Mouse (Mus musculus): ENCODE results near the gene Itpr1. TPM values are rescaled to one million over a fixed set of nuclear protein-coding genes. Genes with fewer than 3 reads are reported as not detected.

Itpr1 gene
- polyA plus RNA-seq, 2 experiments, result 10.7 to 17.1 TPM

DNA sequence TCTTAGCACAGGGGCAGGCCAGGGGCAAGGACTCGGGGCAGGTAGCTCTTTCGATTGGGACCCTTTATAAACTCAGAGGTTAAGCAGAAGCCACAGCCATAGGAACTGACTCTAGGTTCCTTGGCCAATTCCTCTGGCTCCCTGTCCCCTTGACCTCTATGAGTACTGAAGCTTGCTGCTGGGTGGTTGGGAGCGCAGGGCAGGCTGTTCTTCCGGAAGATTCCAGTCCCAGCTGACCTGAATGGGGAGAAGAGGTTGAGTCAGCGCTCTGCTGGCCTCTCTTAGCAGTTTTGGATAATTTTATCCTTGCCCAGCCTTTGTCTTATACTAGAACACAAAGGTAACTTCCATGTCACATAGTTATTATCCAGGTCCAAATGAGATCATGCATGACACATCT is 195.8 kb downstream of the Itpr1 start:
- Histone ChIP-seq H3K9me3 (ENCODE audit: control insufficient read depth, low read length) (no peaks in the 10 kb centered on the region), H3K27ac (replicated peaks; ENCODE audit: low read depth, low read length) (no peak overlapping the region), H3K9ac (ENCODE audit: low read depth, low read length, severe bottlenecking) (no peak overlapping the region), H3K4me3 (replicated peaks; ENCODE audit: low read length) (no peak overlapping the region), H3K4me1 (ENCODE audit: control insufficient read depth, insufficient read depth, low read length) (no peaks in the 10 kb centered on the region), H3K27me3 (ENCODE audit: control insufficient read depth, insufficient read depth, low read length) (no peaks in the 10 kb centered on the region), H3K36me3 (ENCODE audit: control insufficient read depth, insufficient read depth, low read length) (peaks cover 17% of the 10 kb centered on the region), H3K4me2 (replicated peaks; ENCODE audit: low read depth, low read length, severe bottlenecking) (no peak overlapping the region)
- WGBS, result 96% methylated on average over 5 of the region's 5 CpGs
- TF ChIP-seq POLR2A (IDR thresholded peaks at IDR 0.05; ENCODE audit: borderline replicate concordance, extremely low read depth, insufficient read depth, insufficient read length), result no peak
- ATAC-seq (ENCODE audit: low FRiP score, low read depth), result no peak
- DNase-seq (ENCODE audit: low spot score), result no peak

DNA sequence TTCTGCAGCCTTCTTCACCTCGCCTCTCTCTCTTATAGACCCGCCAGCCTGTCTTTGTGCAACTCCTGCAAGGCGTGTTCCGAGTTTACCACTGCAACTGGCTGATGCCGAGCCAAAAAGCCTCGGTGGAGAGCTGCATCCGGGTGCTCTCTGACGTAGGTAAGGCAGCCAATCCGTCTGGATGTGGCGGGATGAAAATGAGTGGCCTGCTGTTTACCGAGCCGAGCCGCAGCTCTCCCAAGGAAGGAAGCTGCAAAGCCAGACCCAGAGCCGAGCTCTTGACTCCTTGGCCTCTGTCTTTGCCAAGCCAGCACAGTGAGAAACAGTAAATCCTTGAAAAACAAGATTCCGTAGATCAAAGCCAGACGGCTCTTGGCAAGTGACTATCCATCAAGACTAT is 197.9 kb downstream of the Itpr1 start:
- Histone ChIP-seq H3K27ac (replicated peaks; ENCODE audit: low read depth, low read length) (no peak overlapping the region), H3K4me2 (replicated peaks; ENCODE audit: low read depth, low read length, severe bottlenecking) (no peak overlapping the region), H3K4me1 (ENCODE audit: control insufficient read depth, insufficient read depth, low read length) (no peaks in the 10 kb centered on the region), H3K9me3 (ENCODE audit: control insufficient read depth, low read length) (no peaks in the 10 kb centered on the region), H3K36me3 (ENCODE audit: control insufficient read depth, insufficient read depth, low read length) (peaks cover 17% of the 10 kb centered on the region; the same call in 1 of the 2 replicates), H3K27me3 (ENCODE audit: control insufficient read depth, insufficient read depth, low read length) (no peaks in the 10 kb centered on the region), H3K4me3 (replicated peaks; ENCODE audit: low read length) (no peak overlapping the region), H3K9ac (ENCODE audit: low read depth, low read length, severe bottlenecking) (no peak overlapping the region)
- DNase-seq (ENCODE audit: low spot score) (no peak), ATAC-seq (ENCODE audit: low FRiP score, low read depth) (no peak)
- no peak for TF ChIP-seq POLR2A (IDR thresholded peaks at IDR 0.05; ENCODE audit: borderline replicate concordance, extremely low read depth, insufficient read depth, insufficient read length)
- 65% methylated on average over 16 of the region's 16 CpGs for WGBS

DNA sequence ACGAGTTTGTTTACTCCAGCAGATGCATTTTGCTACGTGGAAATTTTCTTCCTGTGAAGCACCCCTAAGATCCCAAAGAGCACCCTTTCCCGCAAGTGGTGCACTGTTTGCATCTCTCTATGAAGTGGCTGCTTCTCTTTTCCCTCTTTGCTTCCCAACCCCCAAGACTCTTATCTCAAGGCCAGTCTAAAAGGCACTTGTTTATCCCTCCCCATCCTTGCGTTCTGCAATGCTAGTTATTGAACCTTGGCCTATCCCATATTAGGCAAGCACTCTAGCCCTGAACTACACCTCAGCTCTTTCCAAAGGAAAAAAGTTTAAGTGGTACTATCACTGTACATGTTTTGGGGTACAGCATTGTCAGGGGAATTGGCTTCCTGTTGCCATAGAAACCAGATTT is 198.3 kb downstream of the Itpr1 start:
- H3K27ac ChIP-seq (replicated peaks; ENCODE audit: low read depth, low read length), result no peak overlapping the region
- 75% methylated on average over 4 of the region's 4 CpGs for WGBS
- no peak for DNase-seq (ENCODE audit: low spot score)

DNA sequence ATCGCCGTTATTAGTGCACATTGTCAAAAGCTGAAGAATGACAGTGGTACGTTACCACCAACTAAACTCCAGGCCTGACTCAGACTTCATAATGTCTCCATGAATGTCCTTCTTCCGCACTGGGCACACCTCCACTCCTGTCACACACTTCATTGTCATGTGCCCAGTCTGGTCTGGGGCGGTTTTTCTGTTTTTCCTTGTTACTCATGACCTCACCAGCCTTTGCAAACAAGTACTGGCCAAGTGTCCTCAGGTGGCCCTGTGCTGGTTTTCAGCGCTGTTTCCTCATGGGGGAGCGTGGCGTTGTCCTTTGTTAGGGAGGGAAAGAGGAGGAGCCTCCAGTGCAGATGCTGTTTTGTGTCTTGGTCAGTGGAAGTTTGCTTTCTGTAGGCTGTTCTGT is 200.1 kb downstream of the Itpr1 start:
- no peaks in the 10 kb centered on the region for H3K4me1 ChIP-seq (ENCODE audit: control insufficient read depth, insufficient read depth, low read length)
- ATAC-seq (ENCODE audit: low FRiP score, low read depth) (no peak), DNase-seq (ENCODE audit: low spot score) (no peak)
- no peak overlapping the region for H3K9ac ChIP-seq (ENCODE audit: low read depth, low read length, severe bottlenecking)
- H3K36me3 ChIP-seq (ENCODE audit: control insufficient read depth, insufficient read depth, low read length), result 0 out of 2 replicates have a peak, but pooled peaks cover 10% of the 10 kb centered on the region
- WGBS, result 94% methylated on average over 8 of the region's 8 CpGs
- no peaks in the 10 kb centered on the region for H3K9me3 ChIP-seq (ENCODE audit: control insufficient read depth, low read length)
- TF ChIP-seq POLR2A (IDR thresholded peaks at IDR 0.05; ENCODE audit: borderline replicate concordance, extremely low read depth, insufficient read depth, insufficient read length), result no peak
- H3K27me3 ChIP-seq (ENCODE audit: control insufficient read depth, insufficient read depth, low read length), result no peaks in the 10 kb centered on the region
- H3K4me3 ChIP-seq (replicated peaks; ENCODE audit: low read length), result no peak overlapping the region
- no peak overlapping the region for H3K27ac ChIP-seq (replicated peaks; ENCODE audit: low read depth, low read length)
- H3K4me2 ChIP-seq (replicated peaks; ENCODE audit: low read depth, low read length, severe bottlenecking), result no peak overlapping the region

More for the DNA sequence above, 198.3 kb downstream of the Itpr1 start:
- peaks cover 13% of the 10 kb centered on the region; the same call in 1 of the 2 replicates for H3K36me3 ChIP-seq (ENCODE audit: control insufficient read depth, insufficient read depth, low read length)
- ATAC-seq (ENCODE audit: low FRiP score, low read depth), result no peak
- TF ChIP-seq POLR2A (IDR thresholded peaks at IDR 0.05; ENCODE audit: borderline replicate concordance, extremely low read depth, insufficient read depth, insufficient read length), result no peak
- no peak overlapping the region for H3K4me3 ChIP-seq (replicated peaks; ENCODE audit: low read length)
- H3K9me3 ChIP-seq (ENCODE audit: control insufficient read depth, low read length), result no peaks in the 10 kb centered on the region
- H3K4me1 ChIP-seq (ENCODE audit: control insufficient read depth, insufficient read depth, low read length), result no peaks in the 10 kb centered on the region
- no peak overlapping the region for H3K4me2 ChIP-seq (replicated peaks; ENCODE audit: low read depth, low read length, severe bottlenecking)
- no peaks in the 10 kb centered on the region for H3K27me3 ChIP-seq (ENCODE audit: control insufficient read depth, insufficient read depth, low read length)
- no peak overlapping the region for H3K9ac ChIP-seq (ENCODE audit: low read depth, low read length, severe bottlenecking)

DNA sequence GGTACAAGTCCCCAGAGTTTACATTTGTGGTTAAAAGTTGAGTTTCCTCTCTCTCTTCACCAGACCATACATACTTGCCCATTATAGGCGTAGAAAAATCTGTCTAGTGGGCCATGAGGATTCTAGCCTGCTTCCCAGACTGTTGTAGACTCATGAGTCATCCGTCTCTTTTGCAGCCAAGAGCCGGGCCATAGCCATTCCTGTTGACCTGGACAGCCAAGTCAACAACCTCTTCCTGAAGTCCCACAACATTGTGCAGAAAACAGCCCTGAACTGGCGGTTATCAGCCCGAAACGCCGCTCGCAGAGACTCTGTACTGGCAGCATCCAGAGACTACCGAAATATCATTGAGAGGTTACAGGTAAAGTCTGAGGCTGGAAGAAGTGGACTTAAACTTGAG is 200.7 kb downstream of the Itpr1 start:
- WGBS, result 93% methylated on average over 9 of the region's 9 CpGs
- Histone ChIP-seq H3K4me2 (replicated peaks; ENCODE audit: low read depth, low read length, severe bottlenecking) (no peak overlapping the region), H3K4me3 (replicated peaks; ENCODE audit: low read length) (no peak overlapping the region), H3K4me1 (ENCODE audit: control insufficient read depth, insufficient read depth, low read length) (no peaks in the 10 kb centered on the region), H3K9me3 (ENCODE audit: control insufficient read depth, low read length) (no peaks in the 10 kb centered on the region), H3K27ac (replicated peaks; ENCODE audit: low read depth, low read length) (no peak overlapping the region), H3K9ac (ENCODE audit: low read depth, low read length, severe bottlenecking) (no peak overlapping the region), H3K27me3 (ENCODE audit: control insufficient read depth, insufficient read depth, low read length) (no peaks in the 10 kb centered on the region), H3K36me3 (ENCODE audit: control insufficient read depth, insufficient read depth, low read length) (peaks cover 10% of the 10 kb centered on the region; the same call in 1 of the 2 replicates)
- no peak for ATAC-seq (ENCODE audit: low FRiP score, low read depth)
- no peak for TF ChIP-seq POLR2A (IDR thresholded peaks at IDR 0.05; ENCODE audit: borderline replicate concordance, extremely low read depth, insufficient read depth, insufficient read length)
- DNase-seq (ENCODE audit: low spot score), result no peak

DNA sequence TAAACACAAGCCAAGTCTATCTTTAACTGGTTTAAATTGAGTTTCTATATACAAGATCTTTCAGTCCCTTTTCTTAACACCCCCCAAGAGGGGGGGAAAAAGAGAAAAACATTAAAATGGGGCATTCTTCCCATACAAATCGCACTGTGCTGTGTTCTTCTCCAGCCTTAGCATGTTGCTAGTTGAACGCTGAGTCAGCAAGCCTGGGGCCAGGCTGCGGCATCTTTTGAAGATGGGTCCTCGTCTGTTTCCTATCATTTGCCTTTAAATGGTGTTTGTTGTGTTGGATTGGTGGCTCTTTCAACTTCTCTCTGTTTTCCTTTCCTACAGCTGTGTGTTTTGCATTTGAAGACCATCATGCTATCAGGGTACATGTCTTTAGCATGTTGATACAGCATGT is 203.0 kb downstream of the Itpr1 start:
- WGBS, result 70% methylated on average over 4 of the region's 4 CpGs
- no peak overlapping the region for H3K9ac ChIP-seq (ENCODE audit: low read depth, low read length, severe bottlenecking)
- TF ChIP-seq POLR2A (IDR thresholded peaks at IDR 0.05; ENCODE audit: borderline replicate concordance, extremely low read depth, insufficient read depth, insufficient read length), result no peak

More for the DNA sequence above, 203.0 kb downstream of the Itpr1 start:
- Histone ChIP-seq H3K9me3 (ENCODE audit: control insufficient read depth, low read length) (no peaks in the 10 kb centered on the region), H3K4me3 (replicated peaks; ENCODE audit: low read length) (no peak overlapping the region), H3K27ac (replicated peaks; ENCODE audit: low read depth, low read length) (no peak overlapping the region), H3K4me2 (replicated peaks; ENCODE audit: low read depth, low read length, severe bottlenecking) (no peak overlapping the region), H3K36me3 (ENCODE audit: control insufficient read depth, insufficient read depth, low read length) (peaks cover 8% of the 10 kb centered on the region; the same call in 1 of the 2 replicates), H3K27me3 (ENCODE audit: control insufficient read depth, insufficient read depth, low read length) (no peaks in the 10 kb centered on the region), H3K4me1 (ENCODE audit: control insufficient read depth, insufficient read depth, low read length) (no peaks in the 10 kb centered on the region)
- DNase-seq (ENCODE audit: low spot score), result no peak
- no peak for ATAC-seq (ENCODE audit: low FRiP score, low read depth)
